Mouse (Mus musculus): ENCODE data around the gene Ager. TPM values are rescaled to one million over a fixed set of nuclear protein-coding genes. Genes with fewer than 3 reads are reported as not detected.

Ager gene
- 4.2 and 9.4 TPM in 2 replicates for polyA plus RNA-seq (2012; ENCODE audit: low replicate concordance)

DNA sequence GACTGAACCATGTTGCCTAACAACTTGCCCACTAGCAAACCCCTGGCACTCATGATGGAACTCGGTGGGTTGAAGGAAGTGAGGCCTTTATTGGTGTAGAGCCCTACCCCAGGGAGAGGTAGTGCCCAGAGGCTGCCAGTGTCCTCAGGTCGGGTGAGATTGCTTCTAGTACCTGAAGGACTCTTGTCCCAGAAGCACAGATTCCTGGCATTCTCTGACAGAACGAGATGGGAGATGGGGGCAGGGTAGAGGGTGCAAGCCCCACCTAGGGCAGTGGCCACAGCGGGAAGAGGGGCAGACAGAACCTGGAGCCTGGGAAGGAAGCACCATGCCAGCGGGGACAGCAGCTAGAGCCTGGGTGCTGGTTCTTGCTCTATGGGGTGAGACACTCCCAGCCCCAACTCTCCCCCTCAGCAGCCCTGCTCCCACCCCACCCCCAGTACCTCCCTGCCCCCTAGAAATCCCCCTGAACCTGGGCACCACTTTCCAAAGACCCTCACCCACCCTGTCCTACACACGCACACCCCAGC is at the start of gene Ager:
TSS of gene Ager (plus strand) at position 297 of the 530 bp plus-strand sequence.

DNA sequence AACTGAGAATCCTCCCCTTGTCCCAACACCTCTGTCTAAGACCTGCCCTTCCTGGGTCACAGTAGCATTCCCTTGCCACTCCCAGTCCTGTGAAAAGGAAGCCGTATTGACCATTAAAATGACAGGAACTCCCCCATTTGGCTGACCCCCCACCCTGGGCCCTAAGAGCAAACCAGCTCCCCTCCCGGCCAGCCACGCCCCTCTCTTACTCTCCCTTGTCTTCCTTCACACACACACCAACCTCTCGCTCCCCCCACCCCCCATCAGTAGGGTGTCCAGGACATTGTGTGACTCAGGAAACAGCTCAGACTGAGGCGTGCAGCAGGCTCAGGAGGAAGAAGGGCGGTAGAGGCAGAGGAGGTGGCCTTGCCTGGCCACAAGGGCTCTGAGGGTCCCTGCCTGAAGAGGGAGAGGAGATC is 33.6 kb upstream of the Ager start, which contains the start of gene Notch4:
TSS of gene Notch4 (plus strand) at position 266 of the 419 bp plus-strand sequence.

DNA sequence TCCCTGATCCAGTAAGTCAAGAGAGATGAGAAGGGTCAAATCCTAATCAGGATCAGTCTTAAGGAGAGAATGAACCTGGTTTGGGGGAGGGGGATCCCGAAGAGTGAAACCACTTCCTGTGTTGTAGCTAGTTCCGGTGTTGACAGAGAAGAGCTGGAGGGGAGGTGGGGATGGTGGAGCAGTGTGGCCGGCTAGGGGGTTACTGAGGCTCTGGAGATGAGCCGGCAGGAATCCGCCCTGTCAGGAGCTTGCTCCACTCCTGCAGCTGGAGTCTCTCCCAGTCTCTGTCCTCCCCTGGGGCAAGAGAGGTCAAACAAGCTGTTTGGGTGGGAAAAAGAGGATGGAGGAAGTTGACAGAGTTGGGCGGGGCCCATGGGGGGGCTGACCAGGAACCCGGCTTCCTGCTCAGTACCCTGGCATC is 8.0 kb upstream of the Ager start, which contains the start of gene Gpsm3:
TSS of gene Gpsm3 (plus strand) at position 126 of the 421 bp plus-strand sequence.

DNA sequence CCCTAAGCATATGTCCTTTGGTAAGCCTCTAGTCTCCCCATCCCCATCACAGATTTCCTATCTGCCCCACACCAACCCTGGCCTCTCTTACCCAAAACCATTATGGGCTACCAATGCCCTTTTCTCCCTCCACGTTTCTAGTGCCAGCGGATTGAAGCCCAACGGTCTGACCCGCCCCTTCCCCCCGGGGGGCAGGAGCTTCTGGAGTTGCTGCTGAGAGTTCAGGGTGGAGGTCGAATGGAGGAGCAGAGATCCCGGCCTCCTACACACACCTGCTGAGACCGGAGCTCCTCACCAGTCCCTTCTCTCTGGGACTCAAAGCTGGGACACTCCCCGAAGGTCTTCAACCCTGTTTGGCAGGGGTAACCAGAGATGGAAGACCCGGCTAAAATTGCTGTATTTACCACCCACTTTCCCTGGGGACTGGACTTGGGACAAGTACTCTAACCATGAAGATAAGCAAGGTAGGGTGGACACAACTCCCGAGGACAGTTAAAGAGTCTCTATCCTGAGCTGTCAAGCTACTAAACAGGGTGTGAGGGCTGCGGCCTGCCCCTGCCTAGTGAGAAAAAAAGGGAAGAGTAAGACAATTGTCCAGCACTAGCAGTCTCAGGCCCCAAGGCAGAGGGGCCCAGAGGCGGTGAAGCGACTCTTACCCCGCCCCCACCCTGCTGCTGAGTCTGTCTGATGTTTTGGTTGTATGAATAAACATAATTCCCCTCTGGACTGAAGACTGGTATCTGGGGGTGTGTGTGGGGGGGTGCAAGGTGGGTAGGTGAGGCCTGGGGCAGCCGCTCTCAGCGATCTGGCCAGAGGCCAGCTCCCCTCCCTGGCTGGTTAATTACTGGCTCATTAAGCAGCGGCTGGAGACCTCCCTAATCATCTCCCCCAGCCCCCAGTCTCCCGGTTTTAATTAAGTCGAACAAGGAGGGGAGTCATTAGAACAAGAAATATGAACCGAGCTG is 6.4 kb upstream of the Ager start, which contains the start of gene Pbx2:
TSS of gene Pbx2 (plus strand) at position 238 of the 965 bp plus-strand sequence.

DNA sequence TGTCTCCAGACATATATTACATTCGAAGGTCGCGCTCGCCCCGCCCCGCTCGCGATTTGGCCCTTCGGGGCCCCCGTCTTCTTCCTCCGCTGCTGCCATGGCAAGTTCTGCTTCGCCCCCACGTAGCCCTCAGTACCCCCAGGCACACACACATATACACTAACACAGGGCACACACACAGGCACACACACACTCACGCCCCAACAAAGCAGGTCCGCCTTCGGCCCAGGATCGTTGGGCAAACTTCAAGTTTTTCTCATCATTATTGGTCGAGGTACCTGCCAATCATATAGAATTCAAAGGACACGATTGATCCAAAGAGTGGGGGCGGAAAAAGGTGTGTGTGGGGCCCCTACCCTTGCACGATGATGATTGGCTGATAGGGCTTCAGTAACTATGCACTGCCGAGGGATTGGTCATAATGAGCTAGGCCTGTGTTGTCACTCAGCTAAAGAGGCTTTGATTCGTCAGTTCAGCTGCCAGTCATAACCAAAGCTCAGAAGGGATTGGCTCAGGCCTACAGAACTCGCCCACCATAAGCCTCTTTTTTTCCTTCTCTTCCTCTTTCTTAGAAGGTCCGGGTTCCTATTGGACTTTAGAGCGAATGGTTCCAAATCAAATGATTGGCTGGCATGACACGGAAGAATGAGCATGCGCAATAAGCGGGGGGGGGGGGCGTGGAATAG is 5.9 kb downstream of the Ager start, which contains the start of gene Rnf5:
TSS of gene Rnf5 (minus strand) at position 316 of the 686 bp plus-strand sequence.

DNA sequence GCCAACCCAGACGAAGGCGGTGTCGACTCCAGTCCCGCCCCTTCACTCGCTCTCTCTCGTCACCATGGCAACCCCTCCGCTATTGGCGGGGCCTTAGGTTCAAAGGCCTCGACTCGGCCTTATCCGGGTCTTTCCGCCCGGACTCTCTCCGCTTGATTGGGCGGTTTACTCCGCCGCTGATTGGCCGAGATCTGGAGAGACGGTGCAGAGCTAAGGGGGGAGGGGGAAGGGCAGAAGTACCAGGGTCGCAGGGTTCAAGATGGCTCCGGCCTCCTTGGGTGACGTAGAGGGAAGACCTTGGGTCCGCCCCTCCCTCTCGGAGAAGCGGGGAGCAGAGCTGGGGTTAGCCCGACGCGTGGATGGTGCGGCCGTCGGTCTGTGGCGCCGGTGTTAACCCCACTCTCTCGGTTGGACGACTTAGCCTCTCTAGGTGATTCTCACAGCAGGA is 6.4 kb downstream of the Ager start, which contains the start of gene Agpat1:
TSS of gene Agpat1 (plus strand) at position 202 of the 448 bp plus-strand sequence.

GRCm38 (mm10) chr17:34615871-34616270 is 18.2 kb downstream of the Ager start, which contains the start of gene Egfl8:
Egfl8 (minus strand) TSS chr17:34615971.

GRCm38 (mm10) chr17:34627943-34628643 is 30.4 kb downstream of the Ager start, which contains the start of gene Ppt2:
Ppt2 (minus strand) TSS chr17:34628510.

DNA sequence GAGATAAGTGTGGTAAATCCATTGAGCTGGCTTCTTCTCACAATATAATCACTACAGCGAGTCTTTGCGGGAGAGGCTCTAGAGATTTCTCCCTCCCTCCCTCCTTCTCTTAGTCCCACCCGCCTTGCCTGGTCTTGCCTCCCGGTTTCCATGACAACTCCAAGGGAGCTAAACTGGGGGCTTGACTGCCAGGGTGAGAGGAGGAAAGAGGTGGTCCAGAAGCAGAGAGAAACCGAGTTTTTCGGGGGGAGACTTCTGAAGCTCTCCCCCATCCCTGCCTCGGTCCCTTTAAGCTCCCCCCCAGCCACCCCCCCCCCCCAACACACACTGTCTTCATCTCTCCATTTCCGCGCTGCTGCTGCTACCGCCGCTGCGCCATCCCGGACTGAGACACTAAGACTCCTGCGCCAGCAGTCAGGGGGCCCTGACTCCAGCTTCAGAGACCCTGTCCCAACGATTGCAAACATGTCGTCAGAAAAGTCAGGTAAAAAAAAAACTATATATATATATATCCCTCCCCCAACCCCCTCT is 31.6 kb downstream of the Ager start, which contains the start of gene Prrt1:
TSS of gene Prrt1 (plus strand) at position 313 of the 531 bp plus-strand sequence.

GRCm38 (mm10) chr17:34644608-34645007 is 46.9 kb downstream of the Ager start, which contains the start of gene Fkbpl:
Fkbpl (plus strand) TSS chr17:34644764.

GRCm38 (mm10) chr17:34646906-34647787 is 49.5 kb downstream of the Ager start, which contains the start of gene Atf6b:
Atf6b (plus strand) TSS chr17:34647146.

Other genes with a start within 250 kb of the Ager start
- gene Btnl2, start 243.0 kb upstream of the Ager start, polyA plus RNA-seq (2012; ENCODE audit: low replicate concordance) = 0.58 and 0.80 TPM in 2 replicates
- not detected in 2 replicates for gene Btnl1, start 220.7 kb upstream of the Ager start, polyA plus RNA-seq (2012; ENCODE audit: low replicate concordance)
- gene BC051142, start 199.0 kb upstream of the Ager start, polyA plus RNA-seq (2012; ENCODE audit: low replicate concordance) = not detected in 2 replicates
- gene Btnl4, start 120.5 kb upstream of the Ager start, polyA plus RNA-seq (2012; ENCODE audit: low replicate concordance) = not detected in 2 replicates
- not detected in 2 replicates for gene Btnl6, start 80.5 kb upstream of the Ager start, polyA plus RNA-seq (2012; ENCODE audit: low replicate concordance)
- 4.7 and 12.4 TPM in 2 replicates for gene Notch4, start 33.6 kb upstream of the Ager start, polyA plus RNA-seq (2012; ENCODE audit: low replicate concordance)
- 136 and 357 TPM in 2 replicates for gene Gpsm3, start 8.1 kb upstream of the Ager start, polyA plus RNA-seq (2012; ENCODE audit: low replicate concordance)
- gene Pbx2, start 6.6 kb upstream of the Ager start, polyA plus RNA-seq (2012; ENCODE audit: low replicate concordance) = 77.3 and 112 TPM in 2 replicates
- 35.4 and 54.6 TPM in 2 replicates for gene Rnf5, start 5.8 kb downstream of the Ager start, polyA plus RNA-seq (2012; ENCODE audit: low replicate concordance)
- gene Agpat1, start 6.4 kb downstream of the Ager start, polyA plus RNA-seq (2012; ENCODE audit: low replicate concordance) = 223 and 308 TPM in 2 replicates
- 0.78 and 1.1 TPM in 2 replicates for gene Egfl8, start 18.1 kb downstream of the Ager start, polyA plus RNA-seq (2012; ENCODE audit: low replicate concordance)
- 67.6 and 71.3 TPM in 2 replicates for gene Ppt2, start 30.6 kb downstream of the Ager start, polyA plus RNA-seq (2012; ENCODE audit: low replicate concordance)
- 3.2 and 5.7 TPM in 2 replicates for gene Prrt1, start 31.7 kb downstream of the Ager start, polyA plus RNA-seq (2012; ENCODE audit: low replicate concordance)
- 3.9 and 5.3 TPM in 2 replicates for gene Fkbpl, start 46.9 kb downstream of the Ager start, polyA plus RNA-seq (2012; ENCODE audit: low replicate concordance)
- 269 and 430 TPM in 2 replicates for gene Atf6b, start 49.3 kb downstream of the Ager start, polyA plus RNA-seq (2012; ENCODE audit: low replicate concordance)
- gene Tnxb, start 72.7 kb downstream of the Ager start, polyA plus RNA-seq (2012; ENCODE audit: low replicate concordance) = 0.32 and 1.9 TPM in 2 replicates
- 0.87 and 2.9 TPM in 2 replicates for gene C4b, start 146.0 kb downstream of the Ager start, polyA plus RNA-seq (2012; ENCODE audit: low replicate concordance)
- gene Cyp21a1, start 206.7 kb downstream of the Ager start, polyA plus RNA-seq (2012; ENCODE audit: low replicate concordance) = 0.54 TPM in 1 of 2 replicates, not detected in the other
- gene Stk19, start 239.1 kb downstream of the Ager start, polyA plus RNA-seq (2012; ENCODE audit: low replicate concordance) = 62.8 and 63.3 TPM in 2 replicates
- gene Dxo, start 239.2 kb downstream of the Ager start, polyA plus RNA-seq (2012; ENCODE audit: low replicate concordance) = 50.7 and 116 TPM in 2 replicates

Measured in leukemia stem cell, adult 10-12 weeks (primary cell).